Mouse (Mus musculus): Measurements from ENCODE around the gene Fam222b. TPM values are rescaled to one million over a fixed set of nuclear protein-coding genes. Genes with fewer than 3 reads are reported as not detected.

The Fam222b gene
- polyA plus RNA-seq, 1 experiment from 2014 or later: 14.1 TPM

DNA sequence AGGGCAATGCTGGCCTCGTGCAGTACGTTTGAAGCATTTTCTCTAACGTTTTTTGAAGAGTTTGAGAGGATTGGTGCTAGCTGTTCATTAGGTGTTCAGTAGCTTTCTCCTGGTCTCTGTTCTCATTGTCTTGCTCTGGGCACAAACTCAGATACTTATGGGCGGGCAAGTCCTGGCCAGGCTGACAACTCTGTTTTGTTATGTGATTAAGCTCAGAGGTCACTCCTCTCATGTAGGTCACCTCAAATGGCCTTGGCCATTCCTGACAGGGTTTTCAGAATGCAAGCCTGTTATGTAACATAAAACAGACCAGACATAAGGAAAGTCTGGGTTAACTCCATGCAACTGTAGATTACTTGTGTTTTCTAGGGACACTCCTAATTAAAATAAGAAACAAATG is 43.1 kb downstream of the Fam222b start:
- H3K4me1 ChIP-seq (replicated peaks): peaks cover 39% of the 10 kb centered on the region
- no peak overlapping the region for H3K4me2 ChIP-seq
- H3K27ac ChIP-seq: peak overlapping the region; percentile 60
- no peaks in the 10 kb centered on the region for H3K27me3 ChIP-seq
- H3K4me3 ChIP-seq: no peak overlapping the region
- no peak for ATAC-seq (replicated peaks; ENCODE audit: insufficient number of reproducible peaks, insufficient read depth, low FRiP score, low read depth)
- no peak overlapping the region for H3K9ac ChIP-seq
- H3K9me3 ChIP-seq (replicated peaks): no peaks in the 10 kb centered on the region
- H3K36me3 ChIP-seq: no peaks in the 10 kb centered on the region
- 63% methylated on average over 4 of the region's 4 CpGs for WGBS

GRCm38 (mm10) chr11:78138023-78138422 is 43.6 kb downstream of the Fam222b start:
- H3K36me3 ChIP-seq: peaks cover under 1% of the 10 kb centered on the region; the same call in 1 of the 2 replicates
- no peaks in the 10 kb centered on the region for H3K27me3 ChIP-seq
- H3K27ac ChIP-seq: peak overlapping the region; percentile 60
- no peak overlapping the region for H3K4me3 ChIP-seq
- H3K4me2 ChIP-seq: no peak overlapping the region
- peaks cover 38% of the 10 kb centered on the region for H3K4me1 ChIP-seq (replicated peaks)
- WGBS: 63% methylated on average over 3 of the region's 3 CpGs
- no peak overlapping the region for H3K9ac ChIP-seq
- no peaks in the 10 kb centered on the region for H3K9me3 ChIP-seq (replicated peaks)
- no peak for ATAC-seq (replicated peaks; ENCODE audit: insufficient number of reproducible peaks, insufficient read depth, low FRiP score, low read depth)

- no peaks in the 10 kb centered on the region for H3K9me3 ChIP-seq (replicated peaks)
- no peak overlapping the region for H3K4me3 ChIP-seq
- H3K27me3 ChIP-seq: no peaks in the 10 kb centered on the region
- H3K4me2 ChIP-seq: no peak overlapping the region
- H3K4me1 ChIP-seq (replicated peaks): peaks cover 34% of the 10 kb centered on the region
- no peak overlapping the region for H3K9ac ChIP-seq
- H3K36me3 ChIP-seq: peaks cover 22% of the 10 kb centered on the region
- ATAC-seq (replicated peaks; ENCODE audit: insufficient number of reproducible peaks, insufficient read depth, low FRiP score, low read depth): no peak
- WGBS: 48% methylated on average over 5 of the region's 5 CpGs
- no peak overlapping the region for H3K27ac ChIP-seq
Observed at GRCm38 (mm10) chr11:78140665-78141064, 46.2 kb downstream of the Fam222b start.

DNA sequence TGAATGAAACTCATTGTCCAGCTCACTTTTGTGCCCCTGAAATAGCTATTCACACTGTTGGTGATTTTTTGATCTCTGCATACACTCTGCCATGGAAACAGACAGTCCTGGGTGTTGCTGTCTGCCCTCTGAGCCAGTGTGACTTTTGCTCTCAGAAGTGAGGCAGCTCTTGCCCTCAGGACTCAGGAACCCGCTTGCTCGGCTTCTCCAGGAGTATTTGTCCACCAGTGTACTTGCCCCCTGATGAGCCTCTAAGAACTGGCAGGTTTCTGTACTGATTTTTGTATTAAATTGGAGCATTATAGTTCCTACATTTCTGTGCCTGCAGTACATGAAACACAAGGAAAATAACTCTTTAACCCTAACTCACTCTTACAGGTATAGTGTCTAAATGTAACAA is 49.1 kb downstream of the Fam222b start:
- Histone ChIP-seq H3K4me3 (no peak overlapping the region), H3K9me3 (replicated peaks) (no peaks in the 10 kb centered on the region), H3K27ac (no peak overlapping the region), H3K4me2 (no peak overlapping the region), H3K9ac (no peak overlapping the region), H3K27me3 (no peaks in the 10 kb centered on the region), H3K36me3 (peaks cover 35% of the 10 kb centered on the region), H3K4me1 (replicated peaks) (peaks cover 22% of the 10 kb centered on the region)
- WGBS: 89% methylated on average over 2 of the region's 2 CpGs
- no peak for ATAC-seq (replicated peaks; ENCODE audit: insufficient number of reproducible peaks, insufficient read depth, low FRiP score, low read depth)

- Histone ChIP-seq H3K9ac (no peak overlapping the region), H3K4me2 (no peak overlapping the region), H3K27ac (no peak overlapping the region), H3K4me1 (replicated peaks) (peaks cover 10% of the 10 kb centered on the region; the same call in 1 of the 2 replicates), H3K27me3 (no peaks in the 10 kb centered on the region), H3K4me3 (no peak overlapping the region), H3K9me3 (replicated peaks) (no peaks in the 10 kb centered on the region), H3K36me3 (peaks cover 56% of the 10 kb centered on the region)
- no peak for ATAC-seq (replicated peaks; ENCODE audit: insufficient number of reproducible peaks, insufficient read depth, low FRiP score, low read depth)
- 92% methylated on average over 5 of the region's 5 CpGs for WGBS
Observed at GRCm38 (mm10) chr11:78146168-78146567, 51.7 kb downstream of the Fam222b start.

GRCm38 (mm10) chr11:78146707-78147543 is 52.5 kb downstream of the Fam222b start:
- Histone ChIP-seq H3K27ac (no peak overlapping the region), H3K4me2 (no peak overlapping the region), H3K27me3 (no peaks in the 10 kb centered on the region), H3K36me3 (peaks cover 59% of the 10 kb centered on the region), H3K9me3 (replicated peaks) (no peaks in the 10 kb centered on the region), H3K9ac (no peak overlapping the region), H3K4me3 (no peak overlapping the region), H3K4me1 (replicated peaks) (peaks cover 2% of the 10 kb centered on the region; the same call in 1 of the 2 replicates)
- ATAC-seq (replicated peaks; ENCODE audit: insufficient number of reproducible peaks, insufficient read depth, low FRiP score, low read depth): no peak
- 86% methylated on average over 6 of the region's 6 CpGs for WGBS

DNA sequence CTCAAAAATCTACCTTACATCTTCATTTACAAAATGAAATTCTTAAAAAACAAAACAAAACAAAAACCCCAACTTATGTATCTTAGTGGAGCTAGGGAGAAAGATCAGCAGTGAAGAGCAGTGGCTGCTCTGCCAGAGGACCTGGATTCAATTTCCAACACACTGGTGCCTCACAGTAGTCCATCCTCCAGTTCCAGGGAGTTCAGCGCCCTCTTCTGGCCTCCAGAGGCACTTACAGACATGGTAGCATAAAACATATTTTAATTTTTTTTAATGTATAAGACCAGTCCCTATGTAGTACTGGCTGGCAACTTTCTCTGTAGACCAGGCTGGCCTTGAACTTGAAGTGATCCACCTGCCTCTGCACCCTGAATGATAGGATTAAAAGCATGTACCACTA is 56.7 kb downstream of the Fam222b start:
- H3K4me3 ChIP-seq: no peak overlapping the region
- H3K4me1 ChIP-seq (replicated peaks): 0 out of 2 replicates have a peak, but pooled peaks cover 7% of the 10 kb centered on the region
- no peak overlapping the region for H3K9ac ChIP-seq
- H3K27ac ChIP-seq: no peak overlapping the region
- no peaks in the 10 kb centered on the region for H3K9me3 ChIP-seq (replicated peaks)
- no peak overlapping the region for H3K4me2 ChIP-seq
- peaks cover 62% of the 10 kb centered on the region for H3K36me3 ChIP-seq
- WGBS: 36% methylated on average over 1 of the region's 1 CpGs
- ATAC-seq (replicated peaks; ENCODE audit: insufficient number of reproducible peaks, insufficient read depth, low FRiP score, low read depth): no peak
- no peaks in the 10 kb centered on the region for H3K27me3 ChIP-seq

DNA sequence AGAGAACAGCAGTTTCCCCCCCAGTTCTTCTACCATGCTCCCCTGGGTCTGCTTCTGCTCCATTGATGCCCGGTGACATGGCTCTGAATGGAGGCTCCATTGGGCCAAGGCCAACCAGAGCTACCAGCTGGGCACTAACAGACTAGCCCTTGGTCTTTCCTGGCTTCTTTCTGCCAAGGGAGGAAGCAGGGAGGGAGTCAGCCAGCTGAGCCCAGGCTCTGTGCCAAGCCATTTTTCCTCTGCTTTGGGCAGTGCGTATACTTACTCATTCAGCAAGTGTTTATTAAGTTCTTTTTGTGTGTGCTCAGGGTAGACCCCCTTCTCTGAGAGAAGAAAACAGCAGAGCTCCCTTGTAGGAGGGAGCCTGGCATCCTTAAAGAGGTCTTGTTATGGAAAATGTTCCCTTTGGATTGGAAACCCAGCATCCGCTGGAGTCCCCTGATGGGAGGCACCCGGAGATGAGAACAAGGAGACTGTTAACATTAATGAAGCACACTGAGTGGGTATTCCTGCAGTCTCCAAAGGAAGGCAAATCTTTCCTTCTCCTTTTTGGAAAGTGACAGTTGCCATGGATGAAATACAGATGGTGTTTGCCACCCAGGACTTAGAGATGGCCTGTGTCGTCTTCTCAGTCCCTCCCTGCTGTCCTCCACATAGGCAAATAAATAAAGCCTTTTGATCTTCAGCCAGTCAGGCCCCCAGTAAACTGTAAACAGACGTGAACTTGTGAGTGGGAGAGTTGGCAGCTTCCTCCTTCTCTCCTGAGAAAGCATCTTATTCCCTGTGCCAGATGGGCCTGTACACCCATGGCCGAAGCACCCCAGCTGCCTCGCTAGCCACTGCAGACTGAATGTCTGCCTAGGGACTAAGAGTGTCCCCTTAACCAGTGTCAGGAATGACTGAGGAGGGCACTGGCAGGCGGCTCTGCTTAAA is 58.1 kb downstream of the Fam222b start:
- ATAC-seq (replicated peaks; ENCODE audit: insufficient number of reproducible peaks, insufficient read depth, low FRiP score, low read depth): 0 out of 2 replicates have a peak, but pooled peaks have one; percentile 15
- WGBS: 62% methylated on average over 9 of the region's 9 CpGs

GRCm38 (mm10) chr11:78153778-78154177 is 59.3 kb downstream of the Fam222b start:
- ATAC-seq (replicated peaks; ENCODE audit: insufficient number of reproducible peaks, insufficient read depth, low FRiP score, low read depth): no peak
- no peak overlapping the region for H3K4me2 ChIP-seq
- H3K27ac ChIP-seq: no peak overlapping the region
- peaks cover 65% of the 10 kb centered on the region for H3K36me3 ChIP-seq
- 82% methylated on average over 13 of the region's 13 CpGs for WGBS
- no peaks in the 10 kb centered on the region for H3K9me3 ChIP-seq (replicated peaks)
- 0 out of 2 replicates have a peak, but pooled peaks cover 7% of the 10 kb centered on the region for H3K4me1 ChIP-seq (replicated peaks)
- no peak overlapping the region for H3K9ac ChIP-seq
- H3K4me3 ChIP-seq: no peak overlapping the region
- H3K27me3 ChIP-seq: no peaks in the 10 kb centered on the region

More for the DNA sequence above, 58.1 kb downstream of the Fam222b start:
- no peaks in the 10 kb centered on the region for H3K27me3 ChIP-seq
- H3K36me3 ChIP-seq: peaks cover 62% of the 10 kb centered on the region
- 0 out of 2 replicates have a peak, but pooled peaks cover 7% of the 10 kb centered on the region for H3K4me1 ChIP-seq (replicated peaks)
- H3K9ac ChIP-seq: no peak overlapping the region
- H3K4me2 ChIP-seq: no peak overlapping the region
- no peaks in the 10 kb centered on the region for H3K9me3 ChIP-seq (replicated peaks)
- H3K4me3 ChIP-seq: no peak overlapping the region
- peak overlapping the region; percentile 34 for H3K27ac ChIP-seq

GRCm38 (mm10) chr11:78155674-78156073 is 61.2 kb downstream of the Fam222b start:
- Histone ChIP-seq H3K27ac (no peak overlapping the region), H3K4me1 (replicated peaks) (peaks cover 12% of the 10 kb centered on the region; the same call in 1 of the 2 replicates), H3K9me3 (replicated peaks) (no peaks in the 10 kb centered on the region), H3K4me3 (no peak overlapping the region), H3K36me3 (peaks cover 67% of the 10 kb centered on the region), H3K4me2 (no peak overlapping the region), H3K9ac (no peak overlapping the region), H3K27me3 (no peaks in the 10 kb centered on the region)
- no peak for ATAC-seq (replicated peaks; ENCODE audit: insufficient number of reproducible peaks, insufficient read depth, low FRiP score, low read depth)
- 81% methylated on average over 5 of the region's 5 CpGs for WGBS

GRCm38 (mm10) chr11:78156156-78156699 is 61.8 kb downstream of the Fam222b start:
- no peak for ATAC-seq (replicated peaks; ENCODE audit: insufficient number of reproducible peaks, insufficient read depth, low FRiP score, low read depth)
- H3K4me1 ChIP-seq (replicated peaks): peaks cover 12% of the 10 kb centered on the region; the same call in 1 of the 2 replicates
- H3K36me3 ChIP-seq: peaks cover 67% of the 10 kb centered on the region
- H3K4me2 ChIP-seq: no peak overlapping the region
- 75% methylated on average over 6 of the region's 6 CpGs for WGBS
- no peaks in the 10 kb centered on the region for H3K27me3 ChIP-seq
- H3K27ac ChIP-seq: no peak overlapping the region
- H3K9ac ChIP-seq: no peak overlapping the region
- no peak overlapping the region for H3K4me3 ChIP-seq
- H3K9me3 ChIP-seq (replicated peaks): no peaks in the 10 kb centered on the region

Data from heart, embryonic 15.5 days (tissue).